Mouse (Mus musculus): ENCODE results near the gene Tmem184b.

Tmem184b gene

DNA sequence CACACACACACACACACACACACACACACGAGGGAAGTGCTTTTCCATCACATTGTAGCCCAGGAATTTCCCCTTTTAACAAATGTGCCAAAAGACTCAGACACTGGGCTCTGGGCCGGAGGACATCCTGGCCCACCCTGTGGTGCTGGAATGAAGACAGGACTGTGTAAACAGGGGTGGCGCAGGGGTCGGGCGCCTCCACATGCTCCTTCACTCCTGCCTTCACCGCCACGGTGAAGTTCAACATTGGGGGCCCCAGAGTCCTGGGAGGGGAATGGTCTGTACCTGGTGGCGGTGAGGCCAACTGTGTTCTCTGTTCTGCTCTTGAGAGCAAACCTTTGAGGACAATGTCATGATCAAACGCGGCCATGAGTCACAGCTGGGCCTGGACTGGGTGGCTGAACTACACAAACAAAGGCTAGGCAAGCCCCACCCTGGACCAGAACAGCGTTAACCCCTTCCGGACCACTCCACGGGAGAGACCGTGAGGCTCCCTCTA lies 35.0 kb downstream of the Tmem184b start:
- no peak for DNase-seq (ENCODE audit: low spot score in 2 of 2)

- no peak for DNase-seq (ENCODE audit: low spot score in 2 of 2)
Measured at GRCm38 (mm10) chr15:79366402-79366801, 37.0 kb downstream of the Tmem184b start.

GRCm38 (mm10) chr15:79365068-79365467 lies 38.3 kb downstream of the Tmem184b start:
- DNase-seq (ENCODE audit: low spot score in 2 of 2), result no peak

DNA sequence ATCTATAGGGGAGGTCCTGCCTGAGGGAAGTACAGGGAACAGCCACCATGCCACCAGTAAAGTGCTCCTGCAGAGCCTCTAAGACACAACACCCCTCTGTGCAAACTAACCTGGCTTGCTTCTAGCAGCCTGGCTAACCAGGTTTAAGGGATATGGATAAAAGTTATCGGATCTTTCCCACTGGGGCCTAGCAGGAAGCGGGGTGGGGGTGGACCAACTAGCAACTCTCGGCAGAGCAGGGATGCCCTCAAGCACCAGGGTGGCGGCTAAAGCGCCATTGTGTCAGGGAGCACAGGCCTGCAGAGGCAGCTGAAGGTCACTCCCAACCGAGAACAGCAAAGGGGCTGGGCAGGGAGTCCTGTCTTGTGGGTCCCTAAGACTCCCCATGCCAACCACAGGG lies 39.2 kb downstream of the Tmem184b start:
- no peak for DNase-seq (ENCODE audit: low spot score in 2 of 2)

- no peak for DNase-seq (ENCODE audit: low spot score in 2 of 2)
Measured at GRCm38 (mm10) chr15:79361023-79361422, 42.3 kb downstream of the Tmem184b start.

- peak in 1 of 2 experiments; percentile 39 for DNase-seq (ENCODE audit: low spot score in 2 of 2)
Measured at GRCm38 (mm10) chr15:79360371-79360770, 43.0 kb downstream of the Tmem184b start.

- no peak for DNase-seq (ENCODE audit: low spot score in 2 of 2)
Measured at GRCm38 (mm10) chr15:79359954-79360353, 43.4 kb downstream of the Tmem184b start.

GRCm38 (mm10) chr15:79357974-79358690 lies 45.2 kb downstream of the Tmem184b start:
- no peak for DNase-seq (ENCODE audit: low spot score in 2 of 2)

- DNase-seq (ENCODE audit: low spot score in 2 of 2), result peak; percentile 40 to 62
Measured at GRCm38 (mm10) chr15:79357036-79357911, 46.1 kb downstream of the Tmem184b start.

DNA sequence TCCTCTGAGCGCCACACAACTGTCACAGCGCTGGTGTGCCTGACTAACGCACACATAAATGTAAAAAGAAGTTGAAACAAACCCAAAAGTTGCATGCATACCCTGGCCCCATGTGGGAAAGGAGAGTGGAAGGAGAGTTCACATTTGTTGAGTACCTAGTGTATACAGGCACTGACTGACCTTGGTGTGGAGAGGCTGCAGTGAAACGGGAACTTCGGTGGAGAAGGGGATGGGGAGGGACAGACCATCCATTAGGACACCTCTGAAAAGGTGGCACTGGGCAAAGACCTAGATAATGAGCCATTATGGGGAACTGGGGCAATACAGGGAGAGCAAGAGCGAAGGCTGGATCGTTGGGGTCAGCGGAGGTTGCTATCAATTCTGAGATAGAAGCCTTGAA lies 46.9 kb downstream of the Tmem184b start:
- no peak for DNase-seq (ENCODE audit: low spot score in 2 of 2)

- no peak for DNase-seq (ENCODE audit: low spot score in 2 of 2)
Measured at GRCm38 (mm10) chr15:79354619-79355018, 48.8 kb downstream of the Tmem184b start.

DNA sequence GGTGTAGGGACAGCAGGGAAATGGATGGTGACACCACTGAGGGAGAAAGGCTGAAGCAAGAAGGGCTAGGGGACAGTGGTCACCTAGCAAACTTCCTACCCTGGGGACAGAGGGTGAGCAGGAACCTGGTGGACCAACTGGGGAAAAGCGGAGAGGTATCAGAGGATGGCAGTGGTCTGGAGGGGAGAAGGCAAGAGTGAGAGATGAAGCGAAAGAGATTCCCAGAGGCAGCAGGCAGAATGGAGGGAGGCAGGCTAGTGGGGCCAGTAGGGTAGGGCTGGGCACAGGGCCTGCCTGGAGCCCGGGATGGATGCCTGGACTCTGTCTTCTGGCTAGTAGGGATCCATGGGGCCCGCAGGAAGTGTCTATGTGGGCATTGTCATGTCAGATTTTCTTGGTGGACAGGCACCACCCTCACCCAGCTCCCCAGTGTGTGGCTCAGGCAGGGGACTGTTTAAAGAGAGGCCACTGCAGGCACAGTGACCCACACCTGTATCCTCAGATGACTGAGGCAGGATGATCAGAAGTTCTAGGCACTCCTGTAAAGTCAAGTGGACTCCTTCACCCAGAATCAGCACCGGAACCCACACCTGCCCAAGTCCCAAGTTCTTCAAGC lies 49.6 kb downstream of the Tmem184b start:
- DNase-seq (ENCODE audit: low spot score in 2 of 2), result no peak

- no peak for DNase-seq (ENCODE audit: low spot score in 2 of 2)
Measured at GRCm38 (mm10) chr15:79352479-79352878, 50.9 kb downstream of the Tmem184b start.

DNA sequence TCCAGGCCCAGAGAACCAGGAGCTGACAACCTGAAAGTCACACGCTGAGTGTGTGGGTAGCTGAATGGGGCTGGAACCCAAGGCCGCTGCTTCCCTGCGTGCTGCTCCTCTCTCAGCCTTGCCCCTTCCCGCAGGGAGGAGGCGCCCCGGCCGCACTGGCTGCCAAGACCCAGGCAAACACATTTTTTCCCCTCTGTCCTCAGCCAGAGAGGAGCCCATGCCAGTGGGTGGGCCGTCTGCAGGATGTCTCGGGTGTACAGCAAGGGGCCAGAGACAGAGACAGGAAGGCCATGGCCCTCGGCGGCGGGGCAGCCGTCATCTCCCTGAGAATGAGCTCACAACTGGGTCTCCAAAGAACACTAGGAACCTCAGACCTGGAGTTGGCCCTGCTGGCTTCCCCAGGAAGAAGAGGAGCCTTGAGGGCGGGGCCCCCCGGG lies 52.0 kb downstream of the Tmem184b start:
- DNase-seq (ENCODE audit: low spot score in 2 of 2), result no peak

DNA sequence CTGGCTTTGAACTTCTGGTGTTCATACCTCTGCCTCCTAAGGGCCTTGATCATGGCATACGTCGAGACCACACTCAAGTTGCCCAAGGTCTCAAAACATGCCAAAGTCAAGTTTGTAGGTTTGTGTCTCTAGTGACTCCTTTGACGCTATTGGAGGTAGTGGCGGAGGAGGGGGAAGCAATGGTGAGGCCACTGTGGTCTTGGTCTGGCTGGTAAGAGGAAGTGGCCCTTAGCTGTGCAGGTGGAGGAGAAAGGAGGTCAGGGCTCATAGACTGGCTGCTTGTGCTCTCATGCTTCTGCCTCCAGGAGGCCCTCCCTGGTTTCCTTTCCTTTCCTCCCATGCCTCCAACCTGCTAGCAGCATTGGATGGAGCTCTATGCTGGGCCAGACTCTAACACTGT lies 52.5 kb downstream of the Tmem184b start:
- no peak for DNase-seq (ENCODE audit: low spot score in 2 of 2)

- DNase-seq (ENCODE audit: low spot score in 2 of 2), result no peak
Measured at GRCm38 (mm10) chr15:79348651-79349050, 54.7 kb downstream of the Tmem184b start.

- no peak for DNase-seq (ENCODE audit: low spot score in 2 of 2)
Measured at GRCm38 (mm10) chr15:79347845-79348506, 55.4 kb downstream of the Tmem184b start.

- DNase-seq (ENCODE audit: low spot score in 2 of 2), result peak; percentile 84 to 85
Measured at GRCm38 (mm10) chr15:79347165-79347844, 56.1 kb downstream of the Tmem184b start.

DNA sequence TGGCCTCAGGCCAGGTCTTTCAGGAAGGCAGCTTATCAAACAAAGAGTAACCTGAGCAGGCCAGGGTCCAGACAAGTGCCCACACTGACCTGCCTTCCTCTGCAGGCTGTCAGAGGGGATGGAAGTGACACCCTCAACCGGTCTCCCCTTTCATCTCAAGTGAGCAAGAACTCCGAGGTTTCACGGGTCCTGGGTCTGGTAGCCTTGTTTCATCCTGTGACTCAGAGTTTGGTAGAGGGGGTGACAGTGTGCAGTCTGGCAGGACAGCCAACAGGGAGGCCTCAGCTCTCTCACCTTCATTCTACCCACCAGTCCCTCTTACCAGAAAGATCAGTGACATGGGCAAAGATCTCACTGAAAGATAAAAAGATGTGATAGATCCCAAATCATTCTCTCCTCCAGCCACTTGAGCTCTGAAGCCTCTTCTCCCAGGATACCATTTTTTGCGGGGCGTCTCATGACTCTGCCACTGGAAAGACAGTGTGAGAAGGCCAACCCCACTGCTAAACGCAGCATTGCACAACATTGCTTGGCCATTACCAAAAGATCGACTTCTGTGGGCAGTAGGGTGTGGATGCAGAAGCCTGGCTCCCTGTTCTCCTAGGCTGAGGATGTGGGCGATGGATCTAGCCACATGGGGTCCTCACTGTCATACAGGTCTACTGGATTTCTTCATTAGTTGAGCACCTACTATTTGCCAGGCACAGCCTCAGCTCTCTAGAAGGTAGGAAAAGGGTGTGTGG lies 57.1 kb downstream of the Tmem184b start, which contains the start of gene Maff:
Maff (plus strand) TSS at position 571 of the 743 bp plus-strand sequence.
- DNase-seq (ENCODE audit: low spot score in 2 of 2), result no peak

- DNase-seq (ENCODE audit: low spot score in 2 of 2), result no peak
Measured at GRCm38 (mm10) chr15:79344627-79345026, 58.7 kb downstream of the Tmem184b start.
